Mouse (Mus musculus) lung, postnatal 0 days (tissue): ENCODE results near the gene Aldh6a1.

ENCODE experiments used
- CTCF ChIP-seq: IDR thresholded peaks from 2 replicates; pipeline ENCODE4 v1.5.1; 2016; ENCODE audit warnings: antibody characterized with exemption, mild to moderate bottlenecking
- EP300 ChIP-seq: IDR thresholded peaks from 2 replicates; pipeline ENCODE4 v1.6.1; 2016; ENCODE audit warnings: antibody characterized with exemption, mild to moderate bottlenecking, control low read depth

DNA sequence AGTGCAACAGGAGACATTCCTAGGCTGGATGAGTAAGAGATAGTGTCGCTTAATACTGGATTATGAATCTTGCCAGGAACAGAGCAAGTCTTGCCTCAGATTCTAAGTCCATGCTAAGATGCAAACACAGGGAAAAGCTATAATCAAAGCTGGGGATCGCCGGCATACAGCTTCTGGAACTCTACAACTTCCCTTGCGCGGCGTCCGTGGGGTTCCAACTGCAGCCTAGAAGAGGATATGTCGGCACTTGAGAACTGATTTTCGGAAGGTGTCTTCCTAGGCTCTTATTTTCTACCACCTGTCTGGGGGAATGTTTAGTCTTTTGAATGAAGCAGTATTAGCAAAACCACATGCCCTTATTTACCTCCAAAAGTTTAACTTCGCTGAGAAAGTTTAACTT is 917 bp downstream of the Aldh6a1 start:
- TF ChIP-seq CTCF = no peak
- TF ChIP-seq EP300 = no peak
